Mouse (Mus musculus): ENCODE data around the gene Rnf207.

DNA sequence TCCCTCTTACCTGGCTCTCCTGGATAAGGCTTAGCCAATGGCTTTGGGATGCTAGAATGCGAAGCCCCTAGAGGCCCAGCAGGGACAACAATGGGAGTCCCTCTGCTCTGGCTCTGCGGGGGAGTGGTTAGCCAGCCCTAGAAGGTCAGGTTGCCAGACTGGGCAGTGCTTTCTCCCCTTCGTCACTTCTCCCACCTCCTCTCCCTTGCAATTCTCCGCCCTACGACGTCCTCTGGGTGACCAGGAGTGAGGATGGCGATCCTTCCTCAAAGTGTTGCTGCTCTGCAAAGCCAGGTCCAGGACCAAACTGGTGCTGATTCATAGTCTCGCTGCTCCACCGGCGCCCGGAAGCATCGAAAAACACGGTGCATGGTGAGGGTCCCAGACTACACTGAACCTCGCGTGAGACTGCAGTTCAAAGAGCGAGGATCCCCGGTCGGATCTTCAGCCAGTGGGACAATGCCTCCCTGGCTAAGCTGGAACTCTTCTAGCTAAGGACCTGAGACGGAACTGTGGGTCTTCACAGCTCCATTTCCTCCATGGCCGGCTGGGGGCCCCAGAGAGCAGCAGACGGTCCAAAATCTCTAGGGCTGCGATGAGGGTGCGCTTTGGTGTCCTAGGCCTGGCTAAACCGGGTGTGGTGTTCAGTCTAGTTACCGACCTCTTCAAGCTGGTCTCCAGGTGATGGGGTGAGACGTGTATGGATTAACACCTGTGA is at the start of gene Rnf207:
- TF ChIP-seq CTCF (conservative IDR thresholded peaks at IDR 0.05 in 1 of 2, IDR thresholded peaks at IDR 0.05 in 1 of 2; ENCODE audit: low read depth in 2 of 2, low read length in 2 of 2) (peak in 1 of 2 experiments; percentile 75; a peak in 2 of 4 replicates), PAX5 (IDR thresholded peaks at IDR 0.05; ENCODE audit: low read length) (no peak), GABPA (IDR thresholded peaks at IDR 0.05; ENCODE audit: insufficient replicate concordance, low read depth, low read length) (no peak), EP300 (IDR thresholded peaks at IDR 0.05; ENCODE audit: low read length) (no peak), MEF2A (IDR thresholded peaks at IDR 0.05; ENCODE audit: borderline replicate concordance, low read depth, low read length) (no peak), ZKSCAN1 (IDR thresholded peaks at IDR 0.05; ENCODE audit: borderline replicate concordance, low read depth, low read length) (no peak), E2F4 (IDR thresholded peaks at IDR 0.05; ENCODE audit: insufficient replicate concordance, low read depth, low read length) (no peak), ZC3H11A (IDR thresholded peaks at IDR 0.05; ENCODE audit: low read depth, low read length) (no peak), TCF12 (IDR thresholded peaks at IDR 0.05; ENCODE audit: low read depth, low read length) (no peak), CHD1 (IDR thresholded peaks at IDR 0.05; ENCODE audit: low read depth, low read length) (no peak)
